Mouse (Mus musculus) gonadal fat pad, adult 2 months (tissue): ENCODE data around the gene Mybpc2. TPM values are rescaled to one million over a fixed set of nuclear protein-coding genes. Genes with fewer than 3 reads are reported as not detected.
A peak's percentile ranks its signal among the peaks of the same experiment; 100 is the strongest.

Experiments
- DNase-seq: peaks from one replicate; pipeline ENCODE4 v3.0.0-alpha.2; 2012; ENCODE audit warnings: low read depth
- polyA plus RNA-seq: library from polyadenylated mRNA; depleted of rRNA; stranded (reverse); fragments of >200 nt; gene quantifications from 2 replicates; pipeline ENCODE4 v1.2.3, GENCODE M21; 2012

The Mybpc2 gene
- polyA plus RNA-seq, 1 experiment: 1.4 TPM

GRCm38 (mm10) chr7:44546274-44546673, 21.8 kb upstream of the Mybpc2 start:
- DNase-seq: no peak

GRCm38 (mm10) chr7:44543071-44543470, 18.6 kb upstream of the Mybpc2 start:
- no peak for DNase-seq

GRCm38 (mm10) chr7:44542555-44542954, 18.1 kb upstream of the Mybpc2 start:
- DNase-seq: no peak

GRCm38 (mm10) chr7:44538756-44539624, 14.5 kb upstream of the Mybpc2 start:
- DNase-seq: no peak

GRCm38 (mm10) chr7:44537496-44537895, 13.0 kb upstream of the Mybpc2 start:
- DNase-seq: no peak

- no peak for DNase-seq
Measured at GRCm38 (mm10) chr7:44537009-44537408, 12.6 kb upstream of the Mybpc2 start.

- peak; percentile 70 for DNase-seq
Measured at GRCm38 (mm10) chr7:44536590-44536968, 12.1 kb upstream of the Mybpc2 start.

- no peak for DNase-seq
Measured at GRCm38 (mm10) chr7:44535657-44536589, 11.5 kb upstream of the Mybpc2 start.

- no peak for DNase-seq
Measured at GRCm38 (mm10) chr7:44534656-44535441, 10.4 kb upstream of the Mybpc2 start.

GRCm38 (mm10) chr7:44534242-44534641, 9.8 kb upstream of the Mybpc2 start:
- no peak for DNase-seq

GRCm38 (mm10) chr7:44533746-44534045, 9.2 kb upstream of the Mybpc2 start:
- no peak for DNase-seq

GRCm38 (mm10) chr7:44532918-44533745, 8.7 kb upstream of the Mybpc2 start:
- no peak for DNase-seq

- DNase-seq: no peak
Measured at GRCm38 (mm10) chr7:44531946-44532732, 7.7 kb upstream of the Mybpc2 start, which contains the start of gene Spib. TSS of gene Spib (minus strand) at chr7:44532071.

- DNase-seq: no peak
Measured at GRCm38 (mm10) chr7:44531207-44531606, 6.8 kb upstream of the Mybpc2 start.

GRCm38 (mm10) chr7:44530507-44530906, 6.1 kb upstream of the Mybpc2 start:
- no peak for DNase-seq

GRCm38 (mm10) chr7:44529518-44529917, 5.1 kb upstream of the Mybpc2 start:
- DNase-seq: no peak

- no peak for DNase-seq
Measured at GRCm38 (mm10) chr7:44527483-44528398, 3.3 kb upstream of the Mybpc2 start.

- no peak for DNase-seq
Measured at GRCm38 (mm10) chr7:44526414-44527154, 2.1 kb upstream of the Mybpc2 start.
